Mouse (Mus musculus): ENCODE measurements at regions not wholly inside any gene's neighbourhood (a gene's known extent, or its start where the extent isn't known, plus 50 kb on each side); places are given as distances from the start of the nearest gene placed in this dataset.
A peak's percentile ranks its signal among the peaks of the same experiment; 100 is the strongest.

GRCm38 (mm10) chr14:39532689-39533088 is 59.8 kb upstream of the Nrg3 start:
- ATAC-seq: no peak
- 13% methylated on average over 2 of the region's 2 CpGs for WGBS
- peak; percentile 83 for TF ChIP-seq CTCF (IDR thresholded peaks at IDR 0.05; ENCODE audit: low read depth)
- Histone ChIP-seq H3K9ac (ENCODE audit: low read depth, low read length) (no peak overlapping the region), H3K4me3 (ENCODE audit: low read depth, low read length) (no peak overlapping the region), H3K27ac (ENCODE audit: low read depth, low read length) (no peak overlapping the region), H3K27me3 (replicated peaks; ENCODE audit: control insufficient read depth, insufficient read depth, low read length) (no peaks in the 10 kb centered on the region), H3K4me1 (replicated peaks; ENCODE audit: control insufficient read depth, insufficient read depth, low read length) (no peaks in the 10 kb centered on the region), H3K9me3 (ENCODE audit: control insufficient read depth) (no peaks in the 10 kb centered on the region), H3K4me2 (replicated peaks; ENCODE audit: low read depth) (no peak overlapping the region), H3K36me3 (ENCODE audit: control insufficient read depth, insufficient read depth) (no peaks in the 10 kb centered on the region)

Measured in intestine, postnatal 0 days (tissue).